Mouse (Mus musculus): ENCODE measurements around the gene Higd2a. TPM values are rescaled to one million over a fixed set of nuclear protein-coding genes. Genes with fewer than 3 reads are reported as not detected.

Higd2a gene
- polyA plus RNA-seq (2015; fragmentation: Nextera tagmentation; extraction: Ambion mirVana) = 189 and 192 TPM in 2 replicates

- Histone ChIP-seq H3K9ac (ENCODE audit: low read length) (peak within 1 kb of the TSS; percentile 90), H3K27ac (ENCODE audit: low read length) (peak within 1 kb of the TSS; percentile 63), H3K27me3 (ENCODE audit: control insufficient read depth, insufficient read depth, low read depth, low read length) (no peaks in the 10 kb centered on the region), H3K4me1 (replicated peaks; ENCODE audit: control insufficient read depth, insufficient read depth, low read length) (peaks cover 11% of the 10 kb centered on the region), H3K9me3 (ENCODE audit: control insufficient read depth, low read length) (no peaks in the 10 kb centered on the region), H3K36me3 (ENCODE audit: control insufficient read depth, insufficient read depth, low read length) (no peaks in the 10 kb centered on the region; the same call in 1 of the 2 replicates), H3K4me3 (ENCODE audit: low read length) (peak within 1 kb of the TSS; percentile 90), H3K4me2 (ENCODE audit: low read depth, low read length) (peak within 1 kb of the TSS; percentile 82)
- WGBS = under 1% methylated on average over 51 of the region's 51 CpGs
- ATAC-seq (ENCODE audit: low read depth) = peak; percentile 98
Observed at GRCm38 (mm10) chr13:54589996-54590951, at the start of gene Higd2a, which contains the start of gene Nop16. TSS of gene Higd2a (plus strand) at chr13:54590207. TSS of gene Nop16 (minus strand) at chr13:54590090.

GRCm38 (mm10) chr13:54548036-54548435 lies 42.0 kb upstream of the Higd2a start:
- WGBS = 86% methylated on average over 7 of the region's 7 CpGs
- H3K36me3 ChIP-seq (ENCODE audit: control insufficient read depth, insufficient read depth, low read length) = peaks cover 22% of the 10 kb centered on the region

GRCm38 (mm10) chr13:54556176-54556575 lies 33.8 kb upstream of the Higd2a start:
- H3K4me3 ChIP-seq (ENCODE audit: low read length) = no peak overlapping the region
- 89% methylated on average over 9 of the region's 9 CpGs for WGBS
- no peak overlapping the region for H3K27ac ChIP-seq (ENCODE audit: low read length)
- no peak overlapping the region for H3K9ac ChIP-seq (ENCODE audit: low read length)
- no peaks in the 10 kb centered on the region for H3K27me3 ChIP-seq (ENCODE audit: control insufficient read depth, insufficient read depth, low read depth, low read length)
- H3K36me3 ChIP-seq (ENCODE audit: control insufficient read depth, insufficient read depth, low read length) = peaks cover 47% of the 10 kb centered on the region
- no peaks in the 10 kb centered on the region for H3K4me1 ChIP-seq (replicated peaks; ENCODE audit: control insufficient read depth, insufficient read depth, low read length)
- no peaks in the 10 kb centered on the region for H3K9me3 ChIP-seq (ENCODE audit: control insufficient read depth, low read length)
- H3K4me2 ChIP-seq (ENCODE audit: low read depth, low read length) = no peak overlapping the region
- no peak for ATAC-seq (ENCODE audit: low read depth)

More at GRCm38 (mm10) chr13:54548036-54548435, 42.0 kb upstream of the Higd2a start:
- Histone ChIP-seq H3K4me3 (ENCODE audit: low read length) (no peak overlapping the region), H3K4me2 (ENCODE audit: low read depth, low read length) (no peak overlapping the region), H3K27ac (ENCODE audit: low read length) (no peak overlapping the region), H3K4me1 (replicated peaks; ENCODE audit: control insufficient read depth, insufficient read depth, low read length) (no peaks in the 10 kb centered on the region), H3K9me3 (ENCODE audit: control insufficient read depth, low read length) (no peaks in the 10 kb centered on the region), H3K9ac (ENCODE audit: low read length) (no peak overlapping the region), H3K27me3 (ENCODE audit: control insufficient read depth, insufficient read depth, low read depth, low read length) (no peaks in the 10 kb centered on the region)
- no peak for ATAC-seq (ENCODE audit: low read depth)

- ATAC-seq (ENCODE audit: low read depth) = no peak
- Histone ChIP-seq H3K9me3 (ENCODE audit: control insufficient read depth, low read length) (no peaks in the 10 kb centered on the region), H3K4me2 (ENCODE audit: low read depth, low read length) (no peak overlapping the region), H3K36me3 (ENCODE audit: control insufficient read depth, insufficient read depth, low read length) (peaks cover 47% of the 10 kb centered on the region), H3K27me3 (ENCODE audit: control insufficient read depth, insufficient read depth, low read depth, low read length) (no peaks in the 10 kb centered on the region), H3K9ac (ENCODE audit: low read length) (no peak overlapping the region), H3K4me3 (ENCODE audit: low read length) (no peak overlapping the region), H3K4me1 (replicated peaks; ENCODE audit: control insufficient read depth, insufficient read depth, low read length) (no peaks in the 10 kb centered on the region), H3K27ac (ENCODE audit: low read length) (no peak overlapping the region)
- 67% methylated on average over 3 of the region's 3 CpGs for WGBS
Observed at GRCm38 (mm10) chr13:54556796-54557195, 33.2 kb upstream of the Higd2a start.

GRCm38 (mm10) chr13:54557652-54558051 lies 32.4 kb upstream of the Higd2a start:
- no peak overlapping the region for H3K9ac ChIP-seq (ENCODE audit: low read length)
- WGBS = 95% methylated on average over 1 of the region's 1 CpGs
- H3K27ac ChIP-seq (ENCODE audit: low read length) = no peak overlapping the region
- no peaks in the 10 kb centered on the region for H3K9me3 ChIP-seq (ENCODE audit: control insufficient read depth, low read length)
- peaks cover 45% of the 10 kb centered on the region for H3K36me3 ChIP-seq (ENCODE audit: control insufficient read depth, insufficient read depth, low read length)
- no peaks in the 10 kb centered on the region for H3K4me1 ChIP-seq (replicated peaks; ENCODE audit: control insufficient read depth, insufficient read depth, low read length)
- H3K27me3 ChIP-seq (ENCODE audit: control insufficient read depth, insufficient read depth, low read depth, low read length) = no peaks in the 10 kb centered on the region
- H3K4me2 ChIP-seq (ENCODE audit: low read depth, low read length) = no peak overlapping the region
- H3K4me3 ChIP-seq (ENCODE audit: low read length) = no peak overlapping the region
- no peak for ATAC-seq (ENCODE audit: low read depth)

- no peak for ATAC-seq (ENCODE audit: low read depth)
- Histone ChIP-seq H3K4me3 (ENCODE audit: low read length) (no peak overlapping the region), H3K36me3 (ENCODE audit: control insufficient read depth, insufficient read depth, low read length) (peaks cover 40% of the 10 kb centered on the region), H3K27me3 (ENCODE audit: control insufficient read depth, insufficient read depth, low read depth, low read length) (no peaks in the 10 kb centered on the region), H3K9ac (ENCODE audit: low read length) (no peak overlapping the region), H3K4me2 (ENCODE audit: low read depth, low read length) (no peak overlapping the region), H3K9me3 (ENCODE audit: control insufficient read depth, low read length) (no peaks in the 10 kb centered on the region), H3K4me1 (replicated peaks; ENCODE audit: control insufficient read depth, insufficient read depth, low read length) (peaks cover 8% of the 10 kb centered on the region), H3K27ac (ENCODE audit: low read length) (no peak overlapping the region)
- WGBS = 81% methylated on average over 2 of the region's 2 CpGs
Observed at GRCm38 (mm10) chr13:54559656-54560055, 30.4 kb upstream of the Higd2a start.

GRCm38 (mm10) chr13:54560608-54561007 lies 29.4 kb upstream of the Higd2a start:
- H3K4me1 ChIP-seq (replicated peaks; ENCODE audit: control insufficient read depth, insufficient read depth, low read length) = peaks cover 8% of the 10 kb centered on the region
- H3K9me3 ChIP-seq (ENCODE audit: control insufficient read depth, low read length) = no peaks in the 10 kb centered on the region
- WGBS = 83% methylated on average over 7 of the region's 7 CpGs
- H3K4me3 ChIP-seq (ENCODE audit: low read length) = no peak overlapping the region
- H3K36me3 ChIP-seq (ENCODE audit: control insufficient read depth, insufficient read depth, low read length) = peaks cover 39% of the 10 kb centered on the region
- H3K27ac ChIP-seq (ENCODE audit: low read length) = no peak overlapping the region
- H3K27me3 ChIP-seq (ENCODE audit: control insufficient read depth, insufficient read depth, low read depth, low read length) = no peaks in the 10 kb centered on the region
- H3K9ac ChIP-seq (ENCODE audit: low read length) = no peak overlapping the region
- ATAC-seq (ENCODE audit: low read depth) = no peak
- no peak overlapping the region for H3K4me2 ChIP-seq (ENCODE audit: low read depth, low read length)

GRCm38 (mm10) chr13:54562562-54562961 lies 27.4 kb upstream of the Higd2a start:
- Histone ChIP-seq H3K36me3 (ENCODE audit: control insufficient read depth, insufficient read depth, low read length) (peaks cover 34% of the 10 kb centered on the region), H3K4me3 (ENCODE audit: low read length) (no peak overlapping the region), H3K4me1 (replicated peaks; ENCODE audit: control insufficient read depth, insufficient read depth, low read length) (peaks cover 8% of the 10 kb centered on the region), H3K9me3 (ENCODE audit: control insufficient read depth, low read length) (no peaks in the 10 kb centered on the region), H3K27me3 (ENCODE audit: control insufficient read depth, insufficient read depth, low read depth, low read length) (no peaks in the 10 kb centered on the region), H3K4me2 (ENCODE audit: low read depth, low read length) (no peak overlapping the region), H3K27ac (ENCODE audit: low read length) (no peak overlapping the region), H3K9ac (ENCODE audit: low read length) (no peak overlapping the region)
- no peak for ATAC-seq (ENCODE audit: low read depth)
- WGBS = 75% methylated on average over 7 of the region's 7 CpGs
